Mouse (Mus musculus) liver, adult 2 months (tissue): Measurements from ENCODE around the gene H2al1g. TPM values are rescaled to one million over a fixed set of nuclear protein-coding genes. Genes with fewer than 3 reads are reported as not detected.
"Not testable (repeated sequence)": the region's sequence is repeated elsewhere in the genome, so short reads cannot be mapped to it uniquely, and the experiment has no call there.

ENCODE experiments used
- DNase-seq: peaks from one replicate; pipeline ENCODE4 v3.0.0-alpha.2; 2011; ENCODE audit warnings: low read depth, low spot score; ENCODE audit errors: extremely low read depth
- H3K27ac ChIP-seq: fragments of 200-500 bp; replicated peaks from 2 replicates; pipeline ENCODE4 v1.5.1; 2012; ENCODE audit warnings: low read depth, mild to moderate bottlenecking, control low read depth, inconsistent platforms, low read length; ENCODE audit not compliant: insufficient read depth
- H3K27me3 ChIP-seq: fragments of 200-500 bp; 2 replicates; pipeline ENCODE4 v1.6.1; 2012; ENCODE audit warnings: mild to moderate bottlenecking, moderate library complexity, low read length, inconsistent platforms; ENCODE audit not compliant: control insufficient read depth, insufficient read depth
- H3K36me3 ChIP-seq: fragments of 200-500 bp; 2 replicates; pipeline ENCODE4 v1.6.1; 2012; ENCODE audit warnings: low read length, inconsistent platforms; ENCODE audit not compliant: control insufficient read depth, insufficient read depth
- H3K4me1 ChIP-seq: fragments of 200-500 bp; 2 replicates; pipeline ENCODE4 v1.6.1; 2011; ENCODE audit warnings: low read length; ENCODE audit not compliant: control insufficient read depth, insufficient read depth
- H3K4me3 ChIP-seq: fragments of 200-500 bp; 2 replicates; pipeline ENCODE4 v1.5.1; 2011; ENCODE audit warnings: low read depth, mild to moderate bottlenecking, control low read depth, low read length, moderate library complexity; ENCODE audit not compliant: insufficient read depth
- H3K79me2 ChIP-seq: fragments of 200-500 bp; 2 replicates; pipeline ENCODE4 v1.6.1; 2012; ENCODE audit warnings: inconsistent platforms, mild to moderate bottlenecking, low read length, moderate library complexity; ENCODE audit not compliant: control insufficient read depth, insufficient read depth
- H3K9ac ChIP-seq: fragments of 200-500 bp; 2 replicates; pipeline ENCODE4 v1.6.1; 2012; ENCODE audit warnings: low read depth, mild to moderate bottlenecking, control low read depth, inconsistent platforms, low read length
- CTCF ChIP-seq: fragments of 200-500 bp; IDR thresholded peaks from 2 replicates; pipeline ENCODE4 v1.5.1; 2011; ENCODE audit warnings: low read depth, low read length, control low read depth
- POLR2A ChIP-seq: fragments of 200-500 bp; IDR thresholded peaks from 2 replicates; pipeline ENCODE4 v1.6.1; 2011; ENCODE audit warnings: low read length, control low read depth; ENCODE audit not compliant: insufficient read depth; ENCODE audit errors: extremely low read depth
- WGBS: fragments of 180-500 bp; shearing (Covaris S2); methylation state at CpG from one replicate; pipeline ENCODE4 v1.1.7; 2018; 5-methylcytosine and 5-hydroxymethylcytosine counted together
- polyA plus RNA-seq: library from polyadenylated mRNA; depleted of rRNA; stranded (reverse); fragments of >200 nt; gene quantifications from 2 replicates; pipeline ENCODE4 v1.2.3, GENCODE M21; 2012
- total RNA-seq: library from RNA; depleted of rRNA; stranded (reverse); fragments of >200 nt; gene quantifications from 2 replicates; pipeline ENCODE4 v1.2.3, GENCODE M21; 2014

Gene H2al1g
- total and polyA plus RNA-seq, 2 experiments: not detected

GRCm38 (mm10) chrX:11327522-11327921 lies 9.5 kb downstream of the H2al1g start, which contains the start of gene H2al1j:
Gene H2al1j, plus strand, starts transcription at chrX:11327822.
- H3K36me3 ChIP-seq, H3K9ac ChIP-seq, H3K4me3 ChIP-seq, DNase-seq, H3K4me1 ChIP-seq, H3K27me3 ChIP-seq, H3K79me2 ChIP-seq, H3K27ac ChIP-seq: not testable (repeated sequence)
- 92% methylated on average over 2 of the region's 2 CpGs for WGBS

DNA sequence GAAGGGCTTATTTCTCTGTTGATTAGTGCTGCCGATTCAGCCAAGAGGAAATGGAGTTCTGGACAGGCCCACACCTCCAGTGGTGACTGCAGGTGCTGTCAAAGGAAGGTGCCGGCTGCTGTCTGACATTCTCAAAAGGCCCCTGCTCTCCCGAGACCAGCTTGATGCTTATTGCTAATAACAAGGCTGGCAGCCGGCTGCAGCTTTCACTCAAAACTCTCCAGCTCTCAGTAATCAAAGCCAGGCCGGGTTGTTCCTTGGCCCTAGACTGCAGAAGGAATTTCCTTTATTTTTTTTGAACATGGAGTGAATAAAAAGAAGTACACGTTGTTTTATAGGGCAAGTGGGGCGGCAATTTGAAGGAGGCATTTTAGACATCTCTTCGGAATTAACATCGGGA lies 27.7 kb downstream of the H2al1g start:
- Histone ChIP-seq H3K36me3 (no peaks in the 10 kb centered on the region), H3K27me3 (no peaks in the 10 kb centered on the region), H3K27ac (no peak overlapping the region), H3K79me2 (no peaks in the 10 kb centered on the region), H3K4me3 (no peak overlapping the region), H3K4me1 (no peaks in the 10 kb centered on the region), H3K9ac (no peak overlapping the region)
- DNase-seq: no peak
- TF ChIP-seq POLR2A: no peak
- TF ChIP-seq CTCF: no peak
- 82% methylated on average over 9 of the region's 9 CpGs for WGBS

DNA sequence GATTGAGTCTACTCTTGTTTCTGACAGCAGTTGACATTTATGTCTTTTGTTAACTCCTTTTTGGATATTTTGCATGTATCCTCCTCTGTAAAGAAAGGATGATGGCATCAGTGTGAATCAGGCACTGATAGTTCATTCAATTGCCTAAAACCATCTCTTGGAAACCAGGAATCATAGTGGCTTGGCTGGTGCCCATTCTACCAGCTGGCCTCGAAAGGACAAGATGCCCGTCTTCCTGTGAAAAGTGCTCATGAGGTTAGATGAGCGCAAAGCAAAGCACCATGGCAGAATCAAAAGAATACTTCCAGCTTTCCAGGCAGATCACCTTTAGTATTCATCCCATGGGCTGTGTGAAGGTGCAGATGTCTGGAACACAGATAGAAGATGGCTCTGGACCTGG lies 28.7 kb downstream of the H2al1g start:
- no peaks in the 10 kb centered on the region for H3K4me1 ChIP-seq
- H3K79me2 ChIP-seq: no peaks in the 10 kb centered on the region
- no peaks in the 10 kb centered on the region for H3K27me3 ChIP-seq
- no peak for DNase-seq
- H3K36me3 ChIP-seq: no peaks in the 10 kb centered on the region
- H3K9ac ChIP-seq: no peak overlapping the region
- H3K4me3 ChIP-seq: no peak overlapping the region
- TF ChIP-seq POLR2A: no peak
- no peak for TF ChIP-seq CTCF
- WGBS: 90% methylated on average over 3 of the region's 3 CpGs
- no peak overlapping the region for H3K27ac ChIP-seq

GRCm38 (mm10) chrX:11360823-11361222 lies 42.8 kb downstream of the H2al1g start:
- DNase-seq: no peak
- H3K36me3 ChIP-seq: no peaks in the 10 kb centered on the region
- no peaks in the 10 kb centered on the region for H3K4me1 ChIP-seq
- TF ChIP-seq CTCF (no peak), POLR2A (no peak)
- no peak overlapping the region for H3K27ac ChIP-seq
- H3K4me3 ChIP-seq: no peak overlapping the region
- no peaks in the 10 kb centered on the region for H3K27me3 ChIP-seq
- no peaks in the 10 kb centered on the region for H3K79me2 ChIP-seq
- no peak overlapping the region for H3K9ac ChIP-seq
- WGBS: 77% methylated on average over 6 of the region's 6 CpGs

- Histone ChIP-seq H3K9ac (no peak overlapping the region), H3K4me1 (no peaks in the 10 kb centered on the region), H3K36me3 (no peaks in the 10 kb centered on the region), H3K4me3 (no peak overlapping the region), H3K27ac (no peak overlapping the region), H3K79me2 (no peaks in the 10 kb centered on the region), H3K27me3 (no peaks in the 10 kb centered on the region)
- no peak for TF ChIP-seq CTCF
- no peak for TF ChIP-seq POLR2A
- WGBS: 90% methylated on average over 2 of the region's 2 CpGs
- DNase-seq: no peak
These were observed 43.2 kb downstream of the H2al1g start for GRCm38 (mm10) chrX:11361261-11361660.

DNA sequence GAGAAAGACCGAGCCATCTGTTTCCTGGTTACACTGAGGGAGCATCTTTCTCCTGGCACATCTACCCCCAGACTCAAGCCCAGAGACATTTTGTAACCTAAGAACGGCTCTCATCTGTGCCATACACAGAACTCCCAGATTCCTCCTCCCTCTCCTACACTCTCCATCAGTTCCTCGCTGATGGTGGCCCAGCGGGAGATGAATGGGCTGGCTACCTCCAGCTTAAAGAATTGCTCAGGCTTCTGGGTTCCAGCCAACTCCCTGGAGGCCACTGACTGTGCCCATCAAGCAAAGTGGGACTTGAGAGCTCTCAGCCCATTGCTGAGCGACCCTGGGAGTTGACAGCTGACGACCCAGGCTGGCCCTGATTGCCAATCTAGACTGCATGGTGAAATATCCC lies 45.8 kb downstream of the H2al1g start:
- Histone ChIP-seq H3K4me3 (no peak overlapping the region), H3K27me3 (no peaks in the 10 kb centered on the region), H3K79me2 (no peaks in the 10 kb centered on the region), H3K36me3 (no peaks in the 10 kb centered on the region), H3K4me1 (no peaks in the 10 kb centered on the region), H3K27ac (no peak overlapping the region), H3K9ac (no peak overlapping the region)
- DNase-seq: no peak
- TF ChIP-seq CTCF: no peak
- TF ChIP-seq POLR2A: no peak
- WGBS: 84% methylated on average over 6 of the region's 6 CpGs
